Mouse (Mus musculus): Measurements from ENCODE around the gene Btbd35f27.
"Not testable (repeated sequence)": the region's sequence is repeated elsewhere in the genome, so short reads cannot be mapped to it uniquely, and the experiment has no call there.

Btbd35f27 gene

GRCm38 (mm10) chrX:4951835-4952234 is at the start of gene Btbd35f27:
TSS of gene Btbd35f27 (plus strand) at chrX:4952135.
- H3K4me1 ChIP-seq (replicated peaks; ENCODE audit: low read depth, low read length), result not testable (repeated sequence)

More at GRCm38 (mm10) chrX:4951835-4952234, at the start of gene Btbd35f27:
- not testable (repeated sequence) for H3K4me3 ChIP-seq (replicated peaks; ENCODE audit: low read length); H3K9me3 ChIP-seq (ENCODE audit: low read length); H3K36me3 ChIP-seq (ENCODE audit: insufficient read depth, low read length); H3K27me3 ChIP-seq (ENCODE audit: insufficient read depth, low read length)

Measured in E14TG2a.4 (cell line).